Mouse (Mus musculus) midbrain, embryonic 14.5 days (tissue): Measurements from ENCODE around the gene Timeless. TPM values are rescaled to one million over a fixed set of nuclear protein-coding genes. Genes with fewer than 3 reads are reported as not detected.

Experiments used
- ATAC-seq: fragments of 200-750 bp; cut with Nextera tagmentation; 2 replicates; pipeline ENCODE4 v1.8.0; 2017; ENCODE audit warnings: moderate number of reproducible peaks, moderate library complexity; ENCODE audit not compliant: low FRiP score, low TSS enrichment
- DNase-seq: peaks from one replicate; pipeline ENCODE4 v3.0.0-alpha.2; 2015
- H3K27ac ChIP-seq: fragments of 300-500 bp; sonication (generic); replicated peaks from 2 replicates; pipeline ENCODE4 v1.5.1; 2014; ENCODE audit warnings: mild to moderate bottlenecking, low read depth, low read length, moderate library complexity
- H3K27me3 ChIP-seq: fragments of 300-500 bp; sonication (generic); 2 replicates; pipeline ENCODE4 v1.6.1; 2014; ENCODE audit warnings: low read length, control low read depth, mixed read lengths; ENCODE audit not compliant: control insufficient read depth, insufficient read depth
- H3K36me3 ChIP-seq: fragments of 300-500 bp; sonication (generic); 2 replicates; pipeline ENCODE4 v1.6.1; 2014; ENCODE audit warnings: low read length, control low read depth; ENCODE audit not compliant: control insufficient read depth, insufficient read depth
- H3K4me1 ChIP-seq: fragments of 300-500 bp; sonication (generic); 2 replicates; pipeline ENCODE4 v1.6.1; 2014; ENCODE audit warnings: mild to moderate bottlenecking, antibody characterized with exemption, low read length, control low read depth; ENCODE audit not compliant: control insufficient read depth, insufficient read depth
- H3K4me2 ChIP-seq: fragments of 300-500 bp; sonication (generic); 2 replicates; pipeline ENCODE4 v1.6.1; 2014; ENCODE audit warnings: mild to moderate bottlenecking, low read length, moderate library complexity
- H3K4me3 ChIP-seq: fragments of 300-500 bp; sonication (generic); replicated peaks from 2 replicates; pipeline ENCODE4 v1.5.1; 2014; ENCODE audit warnings: low read depth, low read length
- H3K9ac ChIP-seq: fragments of 300-500 bp; sonication (generic); replicated peaks from 2 replicates; pipeline ENCODE4 v1.6.1; 2014; ENCODE audit warnings: mild to moderate bottlenecking, low read length, moderate library complexity
- H3K9me3 ChIP-seq: fragments of 300-500 bp; sonication (generic); 2 replicates; pipeline ENCODE4 v1.6.1; 2016; ENCODE audit warnings: low read length, control low read depth, mixed read lengths; ENCODE audit not compliant: control insufficient read depth
- WGBS: fragments of 180-500 bp; shearing (Covaris S2); extraction: QIAGEN DNeasy Blood & Tissue Kit; methylation state at CpG from one replicate; pipeline ENCODE4 v1.1.7; 2014; 5-methylcytosine and 5-hydroxymethylcytosine counted together
- polyA plus RNA-seq: library from polyadenylated mRNA; unstranded; fragments of >200 nt; fragmentation: Nextera tagmentation; extraction: Ambion mirVana; gene quantifications from 2 replicates; pipeline ENCODE4 v1.2.1, GENCODE M21; 2014

Timeless gene
- polyA plus RNA-seq, 1 experiment from 2014 or later, result 19.5 TPM

DNA sequence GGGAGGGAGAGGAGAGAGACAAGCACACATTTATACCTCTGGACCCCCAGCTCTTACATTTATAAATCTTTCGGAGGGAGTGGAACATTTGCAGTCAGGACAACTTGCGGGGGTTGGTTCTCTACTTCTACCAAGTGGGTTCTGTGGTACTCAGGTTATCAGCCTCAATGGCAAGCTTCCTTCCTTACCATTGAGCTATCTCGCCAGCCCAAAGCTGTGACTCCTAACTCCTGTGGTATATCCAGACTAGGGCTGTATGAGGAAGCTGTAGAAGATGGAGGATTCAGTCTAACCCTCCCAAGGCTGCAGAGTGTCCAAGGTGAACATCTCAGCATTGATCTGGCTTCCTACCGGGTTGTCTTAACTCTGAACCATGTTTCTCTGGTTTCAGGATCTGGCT, 7.3 kb downstream of the Timeless start:
- H3K9ac ChIP-seq, result no peak overlapping the region
- DNase-seq (no peak), ATAC-seq (no peak)
- 94% methylated on average over 4 of the region's 4 CpGs for WGBS
- H3K4me1 ChIP-seq, result 0 out of 2 replicates have a peak, but pooled peaks cover 3% of the 10 kb centered on the region
- H3K27ac ChIP-seq, result no peak overlapping the region
- no peaks in the 10 kb centered on the region for H3K27me3 ChIP-seq
- no peaks in the 10 kb centered on the region for H3K9me3 ChIP-seq
- H3K4me2 ChIP-seq, result no peak overlapping the region
- H3K36me3 ChIP-seq, result peaks cover 23% of the 10 kb centered on the region
- H3K4me3 ChIP-seq, result no peak overlapping the region

DNA sequence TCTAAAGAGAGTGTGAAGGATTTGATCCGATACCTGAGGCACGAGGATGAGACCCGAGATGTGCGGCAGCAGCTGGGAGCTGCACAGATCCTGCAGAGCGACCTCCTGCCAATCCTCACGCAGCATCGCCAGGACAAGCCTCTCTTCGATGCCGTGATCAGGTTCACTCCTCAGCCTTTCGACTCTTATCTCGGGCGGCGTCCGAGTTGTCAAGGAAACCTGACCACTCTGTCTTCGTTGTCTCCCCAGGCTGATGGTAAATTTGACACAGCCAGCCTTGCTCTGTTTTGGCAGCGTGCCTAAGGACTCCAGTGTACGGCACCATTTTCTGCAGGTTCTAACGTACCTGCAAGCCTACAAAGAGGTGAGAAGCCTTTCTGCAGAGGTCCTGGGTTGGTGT, 8.3 kb downstream of the Timeless start:
- Histone ChIP-seq H3K4me1 (0 out of 2 replicates have a peak, but pooled peaks cover 3% of the 10 kb centered on the region), H3K27me3 (no peaks in the 10 kb centered on the region), H3K4me3 (no peak overlapping the region), H3K4me2 (no peak overlapping the region), H3K36me3 (peaks cover 33% of the 10 kb centered on the region), H3K27ac (no peak overlapping the region), H3K9ac (no peak overlapping the region), H3K9me3 (no peaks in the 10 kb centered on the region)
- 94% methylated on average over 18 of the region's 18 CpGs for WGBS
- DNase-seq, result no peak
- no peak for ATAC-seq

DNA sequence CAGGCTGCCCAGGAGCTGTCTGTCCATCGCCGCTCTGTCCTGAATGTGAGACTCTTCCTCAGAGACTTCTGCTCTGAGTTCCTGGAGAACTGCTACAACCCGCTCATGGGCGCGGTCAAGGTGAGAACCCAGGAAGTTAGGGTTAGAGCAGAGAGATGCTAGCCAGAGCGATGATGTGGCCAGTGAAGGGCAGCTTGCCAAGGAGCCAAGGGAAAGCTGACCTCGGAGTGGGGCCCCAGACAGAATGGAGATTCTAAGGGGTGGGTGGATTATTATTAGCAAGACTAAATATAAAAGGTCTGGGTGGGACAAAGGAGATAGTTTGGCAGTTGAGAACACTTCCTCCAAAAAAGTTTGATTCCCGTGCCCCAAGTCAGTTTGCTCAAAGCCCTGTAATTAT, 11.4 kb downstream of the Timeless start:
- H3K36me3 ChIP-seq, result peaks cover 63% of the 10 kb centered on the region
- DNase-seq, result no peak

DNA sequence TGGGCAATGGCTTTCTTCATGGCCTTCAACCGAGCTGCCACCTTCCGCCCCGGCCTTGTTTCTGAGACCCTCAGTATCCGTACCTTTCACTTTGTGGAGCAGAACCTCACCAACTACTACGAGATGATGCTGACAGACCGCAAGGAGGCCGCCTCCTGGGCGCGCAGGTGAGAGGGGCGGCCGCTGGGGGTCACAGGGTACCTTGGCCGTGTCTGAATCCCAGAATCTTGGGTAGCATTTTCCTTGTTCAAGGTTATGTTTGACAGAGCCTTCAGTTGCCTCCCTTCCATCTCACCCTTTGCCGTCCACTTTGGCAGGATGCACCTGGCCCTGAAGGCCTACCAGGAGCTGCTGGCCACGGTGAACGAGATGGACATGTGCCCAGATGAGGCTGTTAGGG, 12.3 kb downstream of the Timeless start:
- WGBS, result 97% methylated on average over 15 of the region's 15 CpGs
- H3K27me3 ChIP-seq, result no peaks in the 10 kb centered on the region
- H3K4me3 ChIP-seq, result no peak overlapping the region
- ATAC-seq, result no peak
- no peak overlapping the region for H3K27ac ChIP-seq
- no peaks in the 10 kb centered on the region for H3K4me1 ChIP-seq
- no peak overlapping the region for H3K9ac ChIP-seq
- H3K4me2 ChIP-seq, result no peak overlapping the region
- H3K9me3 ChIP-seq, result no peaks in the 10 kb centered on the region
- no peak for DNase-seq
- peaks cover 69% of the 10 kb centered on the region for H3K36me3 ChIP-seq

More for the DNA sequence above, 11.4 kb downstream of the Timeless start:
- Histone ChIP-seq H3K4me3 (no peak overlapping the region), H3K9ac (no peak overlapping the region), H3K27me3 (no peaks in the 10 kb centered on the region), H3K4me1 (no peaks in the 10 kb centered on the region), H3K27ac (no peak overlapping the region), H3K4me2 (no peak overlapping the region), H3K9me3 (no peaks in the 10 kb centered on the region)
- no peak for ATAC-seq
- WGBS, result 94% methylated on average over 8 of the region's 8 CpGs

DNA sequence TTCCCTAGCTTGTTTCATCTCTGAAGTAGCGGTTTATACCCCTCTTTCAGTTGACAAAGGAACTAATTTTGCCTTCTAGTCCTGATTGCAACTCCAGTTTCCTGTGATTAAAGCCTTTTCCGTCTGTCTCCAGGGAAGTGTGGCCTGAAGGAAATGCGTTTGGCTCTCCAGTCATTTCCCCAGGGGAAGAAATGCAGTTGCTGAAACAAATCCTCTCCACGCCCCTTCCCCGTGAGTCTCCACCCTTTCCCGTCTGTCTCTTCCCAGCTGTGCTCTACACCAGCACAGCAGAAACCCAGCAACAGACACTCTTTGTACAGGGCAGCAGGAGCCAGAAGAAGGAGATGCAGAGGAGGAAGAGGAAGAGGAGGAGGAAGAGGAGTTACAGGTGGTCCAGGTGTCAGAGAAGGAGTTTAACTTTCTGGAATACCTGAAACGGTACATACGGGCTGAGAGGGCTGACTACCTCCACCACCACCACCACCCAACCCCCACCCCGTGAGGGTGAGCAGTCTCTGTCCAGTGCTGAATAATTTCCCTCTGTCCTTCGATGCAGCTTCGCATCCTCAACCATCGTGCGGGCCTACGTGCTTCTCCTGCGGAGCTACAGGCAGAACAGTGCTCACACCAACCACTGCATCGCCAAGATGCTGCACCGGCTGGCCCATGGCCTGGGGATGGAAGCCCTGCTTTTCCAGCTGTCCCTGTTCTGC, 15.3 kb downstream of the Timeless start:
- Histone ChIP-seq H3K9me3 (no peaks in the 10 kb centered on the region), H3K36me3 (peaks cover 90% of the 10 kb centered on the region), H3K4me1 (no peaks in the 10 kb centered on the region), H3K27ac (no peak overlapping the region), H3K4me3 (no peak overlapping the region), H3K9ac (no peak overlapping the region), H3K4me2 (no peak overlapping the region), H3K27me3 (no peaks in the 10 kb centered on the region)
- no peak for DNase-seq
- WGBS, result 87% methylated on average over 17 of the region's 17 CpGs
- ATAC-seq, result no peak

DNA sequence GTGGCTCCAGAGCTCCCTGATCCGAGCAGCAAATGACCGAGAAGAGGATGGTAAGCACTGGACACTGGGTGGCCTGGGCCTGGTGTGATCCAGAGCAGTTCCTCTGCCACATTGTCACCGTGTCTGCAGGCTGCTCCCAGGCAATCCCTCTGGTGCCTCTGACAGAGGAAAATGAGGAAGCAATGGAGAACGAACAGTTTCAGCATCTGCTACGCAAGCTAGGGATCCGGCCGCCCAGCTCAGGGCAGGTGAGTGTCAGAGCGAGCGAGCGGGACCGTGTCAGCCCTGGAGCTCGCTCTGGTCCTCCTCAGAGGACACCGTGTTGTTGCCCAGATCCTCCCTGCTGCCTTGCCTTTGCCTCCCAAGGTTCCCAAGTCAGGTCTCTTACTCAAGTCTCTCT, 18.7 kb downstream of the Timeless start:
- H3K36me3 ChIP-seq, result peaks cover 66% of the 10 kb centered on the region
- 97% methylated on average over 13 of the region's 13 CpGs for WGBS

DNA sequence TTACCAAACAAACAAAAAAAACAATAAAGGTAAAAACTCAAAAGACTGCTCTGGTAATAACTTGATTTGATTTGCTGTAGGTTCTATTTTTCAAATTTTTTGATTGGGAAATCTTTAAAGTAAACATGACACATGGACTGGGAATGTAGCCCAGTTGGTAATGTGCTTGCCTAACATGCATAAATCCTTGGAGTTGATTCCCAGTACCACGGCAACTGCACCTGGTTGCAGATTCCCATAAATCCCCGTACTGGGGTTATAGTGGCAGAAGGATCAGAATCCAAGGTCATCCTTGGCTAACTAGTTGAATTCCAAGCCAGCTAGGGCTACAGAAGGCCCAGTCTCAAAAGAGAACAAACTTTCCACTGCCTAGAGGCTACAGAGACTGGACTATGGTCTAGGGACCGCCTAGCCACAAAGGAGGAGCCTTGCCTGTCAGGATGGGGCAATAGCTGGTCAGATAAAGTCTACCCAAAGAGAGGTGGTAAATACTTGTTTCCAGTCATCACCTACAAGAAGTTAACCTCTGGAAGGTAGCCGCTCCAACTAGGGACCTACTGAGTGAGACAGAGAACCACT, 21.9 kb downstream of the Timeless start, which contains the start of gene Apon:
Apon (plus strand) TSS at position 420 of the 579 bp plus-strand sequence.
- H3K9ac ChIP-seq, result no peak within 1 kb of the TSS
- H3K27ac ChIP-seq, result no peak within 1 kb of the TSS
- WGBS, result 89% methylated on average over 4 of the region's 4 CpGs

More for the DNA sequence above, 18.7 kb downstream of the Timeless start:
- H3K4me2 ChIP-seq, result no peak overlapping the region
- no peaks in the 10 kb centered on the region for H3K4me1 ChIP-seq
- DNase-seq (no peak), ATAC-seq (no peak)
- H3K4me3 ChIP-seq, result no peak overlapping the region
- no peaks in the 10 kb centered on the region for H3K9me3 ChIP-seq
- H3K27me3 ChIP-seq, result no peaks in the 10 kb centered on the region
- H3K27ac ChIP-seq, result no peak overlapping the region
- H3K9ac ChIP-seq, result no peak overlapping the region

DNA sequence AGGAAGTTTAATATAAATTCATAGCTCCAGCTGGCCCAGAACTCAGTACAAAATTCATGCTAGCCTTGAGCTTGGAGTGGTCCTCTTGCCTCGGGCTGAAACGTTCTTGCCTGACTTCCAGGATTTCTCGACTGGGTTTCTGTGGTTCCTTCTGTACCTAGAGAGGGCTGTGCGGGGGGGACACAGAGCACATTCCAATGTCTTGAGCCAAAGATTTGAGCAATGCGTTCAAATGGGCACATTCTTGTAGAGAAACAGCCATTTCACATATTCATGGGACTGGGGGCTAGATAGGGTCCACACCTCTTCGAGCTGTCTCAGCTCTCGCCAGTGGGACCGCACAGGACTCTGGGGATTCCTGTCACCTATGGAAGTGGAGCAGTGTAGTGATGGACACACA, 24.1 kb downstream of the Timeless start:
- peaks cover 17% of the 10 kb centered on the region for H3K36me3 ChIP-seq
- 91% methylated on average over 8 of the region's 8 CpGs for WGBS
- H3K9ac ChIP-seq, result no peak overlapping the region
- no peaks in the 10 kb centered on the region for H3K9me3 ChIP-seq
- no peak for ATAC-seq
- H3K4me1 ChIP-seq, result no peaks in the 10 kb centered on the region
- no peak overlapping the region for H3K4me2 ChIP-seq
- no peaks in the 10 kb centered on the region for H3K27me3 ChIP-seq
- DNase-seq, result no peak
- no peak overlapping the region for H3K27ac ChIP-seq
- no peak overlapping the region for H3K4me3 ChIP-seq

More for the DNA sequence above, 21.9 kb downstream of the Timeless start, which contains the start of gene Apon:
- DNase-seq, result no peak
- H3K4me1 ChIP-seq, result no peaks in the 10 kb centered on the region
- no peak within 1 kb of the TSS for H3K4me3 ChIP-seq
- no peak within 1 kb of the TSS for H3K4me2 ChIP-seq
- no peak for ATAC-seq
- no peaks in the 10 kb centered on the region for H3K9me3 ChIP-seq
- no peaks in the 10 kb centered on the region for H3K27me3 ChIP-seq
- H3K36me3 ChIP-seq, result peaks cover 36% of the 10 kb centered on the region

DNA sequence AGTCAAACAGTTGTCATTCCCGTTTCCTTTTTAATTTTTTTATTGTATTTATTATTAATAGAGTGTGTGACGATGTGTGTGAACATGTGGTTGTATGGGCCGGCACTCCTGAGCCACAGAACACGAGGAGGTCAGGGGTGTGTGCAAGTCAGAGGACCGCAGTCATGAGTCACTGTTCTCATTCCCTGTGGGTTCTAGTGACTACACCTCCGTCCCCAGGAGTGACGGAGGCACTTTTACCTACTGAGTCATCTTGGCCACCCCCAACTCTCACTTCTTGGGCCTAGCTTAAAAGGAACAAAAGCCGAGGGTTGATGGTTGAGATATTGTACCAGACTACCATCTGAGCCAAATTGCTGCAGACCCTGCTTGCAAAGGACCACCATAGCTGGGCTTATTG, 24.5 kb downstream of the Timeless start:
- no peak overlapping the region for H3K4me3 ChIP-seq
- H3K4me1 ChIP-seq, result no peaks in the 10 kb centered on the region
- 93% methylated on average over 8 of the region's 8 CpGs for WGBS
- H3K9me3 ChIP-seq, result no peaks in the 10 kb centered on the region
- H3K27ac ChIP-seq, result no peak overlapping the region
- H3K9ac ChIP-seq, result no peak overlapping the region
- DNase-seq (no peak), ATAC-seq (no peak)
- no peak overlapping the region for H3K4me2 ChIP-seq
- peaks cover 13% of the 10 kb centered on the region for H3K36me3 ChIP-seq
- no peaks in the 10 kb centered on the region for H3K27me3 ChIP-seq
